Mouse (Mus musculus) heart, postnatal 4 days (tissue): ENCODE results near the gene Mkln1. TPM values are rescaled to one million over a fixed set of nuclear protein-coding genes. Genes with fewer than 3 reads are reported as not detected.
"Not testable (repeated sequence)": the region's sequence is repeated elsewhere in the genome, so short reads cannot be mapped to it uniquely, and the experiment has no call there.

ENCODE experiments used
- DNase-seq: peaks from one replicate; pipeline ENCODE4 v3.0.0; 2021
- total RNA-seq, 2 experiments: library from RNA; stranded (reverse); gene quantifications; 2 replicates each; pipeline ENCODE4 v1.2.3; 2021

The Mkln1 gene
- total RNA-seq, 2 experiments from 2014 or later, result 201 to 216 TPM

- DNase-seq, result no peak
Observed at GRCm38 (mm10) chr6:31560138-31560959, 161.8 kb downstream of the Mkln1 start.

GRCm38 (mm10) chr6:31561948-31562347, 163.4 kb downstream of the Mkln1 start:
- not testable (repeated sequence) for DNase-seq

DNA sequence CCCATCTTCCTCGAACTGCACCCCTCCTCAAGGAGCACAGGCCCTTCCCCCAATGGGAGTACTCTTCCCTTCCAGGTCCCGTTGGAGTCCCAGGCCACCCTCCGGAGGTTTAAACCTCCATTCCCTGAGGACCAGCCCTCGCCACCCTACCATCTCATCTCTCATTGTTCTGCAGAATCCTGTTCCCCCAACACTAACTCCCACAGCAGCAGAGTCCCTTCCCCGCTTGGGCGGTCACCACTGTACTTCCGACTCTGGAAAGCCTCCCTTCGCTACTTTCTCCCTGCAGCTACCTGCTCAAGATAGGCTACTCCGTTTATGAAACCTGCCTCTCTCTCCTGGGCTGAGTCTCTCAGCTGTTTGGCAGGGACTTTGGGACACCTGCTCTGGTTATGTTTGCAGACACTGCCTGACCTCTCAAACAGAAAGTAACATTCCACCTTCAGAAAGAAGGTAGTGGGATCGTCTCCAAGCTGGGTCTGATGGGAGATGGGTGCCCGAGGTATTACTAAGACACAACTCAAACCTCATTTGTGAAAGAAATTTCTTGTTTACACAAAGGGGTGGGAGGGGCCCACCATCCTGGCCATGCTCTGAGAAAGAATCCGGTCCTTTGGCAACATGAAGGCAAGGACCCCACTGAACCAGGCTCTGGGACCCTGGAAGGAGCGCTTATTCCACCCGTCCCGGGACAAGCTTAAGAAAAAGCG, 164.0 kb downstream of the Mkln1 start:
- DNase-seq, result peak; percentile 27

DNA sequence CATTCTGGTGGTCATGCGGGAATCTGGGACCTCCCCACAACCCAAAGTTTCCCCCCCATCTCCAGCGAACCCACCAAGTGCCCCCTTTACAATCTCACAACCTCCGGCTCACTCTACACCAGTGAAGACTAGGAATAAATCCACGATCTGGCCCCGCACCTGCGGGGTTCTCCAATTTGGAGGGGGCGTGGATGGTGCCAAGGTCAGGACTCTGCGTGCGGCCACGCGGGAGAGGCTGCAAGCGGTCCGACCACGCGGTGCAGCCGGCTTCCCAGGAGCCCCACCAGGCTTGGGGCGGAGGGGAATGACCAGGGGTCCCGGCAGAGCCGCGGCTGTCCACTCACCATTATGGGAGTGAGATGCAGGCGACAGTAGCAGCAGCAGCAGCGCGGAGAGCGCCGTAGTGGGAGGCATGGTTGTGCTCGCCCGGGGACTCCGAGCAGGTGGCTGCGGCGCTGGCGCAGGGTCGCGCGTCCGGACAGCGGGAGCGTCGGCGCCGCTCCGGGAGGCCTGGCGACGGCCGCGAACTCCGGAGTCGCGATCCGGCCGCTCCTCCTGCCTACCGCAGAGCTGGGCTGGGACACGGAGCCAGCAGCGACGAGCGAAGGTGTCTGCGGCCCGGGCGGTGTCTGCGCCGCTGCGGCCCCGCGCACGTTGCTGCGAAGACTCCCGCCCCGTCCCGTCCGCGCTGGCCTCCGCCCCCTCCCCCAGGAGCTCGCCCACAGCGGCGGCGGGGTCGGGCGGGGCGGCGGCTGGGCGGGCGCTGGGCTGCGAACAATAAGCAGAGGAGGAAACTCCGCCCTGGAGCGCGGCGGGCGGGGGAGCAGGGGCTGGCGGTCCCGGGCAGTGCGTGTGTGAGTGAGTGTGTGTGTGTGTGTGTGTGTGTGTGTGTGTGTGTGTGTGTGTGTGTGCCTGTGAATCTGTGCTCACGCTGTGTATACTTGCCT, 165.0 kb downstream of the Mkln1 start, which contains the start of gene Podxl:
Gene Podxl, minus strand, starts transcription at position 747 of the 947 bp plus-strand sequence.
- DNase-seq, result peak; percentile 87

DNA sequence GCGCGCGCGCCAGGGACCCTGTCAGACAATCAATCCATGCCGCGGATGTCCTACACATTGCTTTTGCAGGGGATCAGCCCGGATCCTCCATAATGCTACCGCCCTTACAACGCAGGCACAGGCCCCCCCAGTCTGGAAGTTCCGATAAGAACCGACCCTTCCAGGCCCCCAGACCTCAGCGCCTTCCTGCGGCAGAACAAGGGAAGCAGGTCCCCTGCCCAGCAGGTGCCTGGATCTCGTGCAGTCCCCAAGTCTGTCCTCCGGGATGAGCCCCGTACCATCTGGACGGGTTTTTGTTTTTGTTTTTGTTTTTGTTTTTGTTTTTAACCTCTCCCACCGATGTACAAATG, 165.6 kb downstream of the Mkln1 start:
- DNase-seq, result no peak

GRCm38 (mm10) chr6:31564901-31565391, 166.4 kb downstream of the Mkln1 start:
- no peak for DNase-seq

Other genes with a start within 250 kb of the Mkln1 start
- 10 to 100 TPM; 68.6 to 78.1 TPM for gene Podxl, start 165.2 kb downstream of the Mkln1 start, total RNA-seq